Mouse (Mus musculus) B cell, adult 67 days (primary cell): ENCODE measurements around the gene Olfr747. TPM values are rescaled to one million over a fixed set of nuclear protein-coding genes. Genes with fewer than 3 reads are reported as not detected.

Experiments used
- total RNA-seq, 2 experiments: library from RNA; stranded (reverse); gene quantifications; 4 replicates each; pipeline ENCODE4 v1.2.4; 2023

Gene Olfr747
- total RNA-seq: not detected

DNA sequence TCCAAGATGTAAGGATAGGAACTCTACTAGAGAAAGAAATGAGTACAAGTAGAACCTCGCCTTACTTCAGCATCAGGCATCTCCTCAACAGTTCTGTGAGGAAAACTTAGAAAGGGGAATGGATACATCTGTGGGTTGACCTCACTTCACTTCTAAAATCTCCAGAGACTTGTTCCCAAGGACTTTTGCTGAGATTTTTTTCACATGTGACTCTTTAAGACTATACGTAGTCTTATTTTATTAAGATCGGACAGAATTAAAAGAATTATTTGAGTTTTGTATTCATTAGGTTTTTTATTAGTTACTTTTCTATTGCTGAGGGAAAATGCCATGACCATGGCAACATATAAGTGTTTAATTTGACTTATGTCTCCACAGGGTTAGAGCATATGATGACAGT, at the start of gene Olfr747:
Gene Olfr747, minus strand, starts transcription at position 101 of the 400 bp plus-strand sequence.

DNA sequence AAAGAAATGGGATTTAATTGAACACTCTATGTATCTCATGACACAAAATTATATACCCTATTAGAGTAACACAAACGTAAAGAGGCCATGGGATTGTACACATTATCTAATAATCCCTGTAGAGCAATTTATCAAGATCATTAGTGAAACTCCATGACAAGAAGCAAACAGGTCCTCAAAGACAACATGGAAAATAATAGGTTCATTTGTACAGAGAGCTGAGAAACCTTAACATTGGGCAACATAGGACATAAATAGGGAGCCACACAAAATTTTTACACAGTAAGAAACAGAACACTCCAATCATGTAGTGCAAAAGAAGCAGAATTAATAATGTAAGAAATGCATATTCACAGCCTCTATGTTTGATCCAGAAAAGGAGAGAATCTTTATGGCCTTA, 14.1 kb upstream of the Olfr747 start, which contains the start of gene Olfr748:
Gene Olfr748, plus strand, starts transcription at position 301 of the 400 bp plus-strand sequence.

DNA sequence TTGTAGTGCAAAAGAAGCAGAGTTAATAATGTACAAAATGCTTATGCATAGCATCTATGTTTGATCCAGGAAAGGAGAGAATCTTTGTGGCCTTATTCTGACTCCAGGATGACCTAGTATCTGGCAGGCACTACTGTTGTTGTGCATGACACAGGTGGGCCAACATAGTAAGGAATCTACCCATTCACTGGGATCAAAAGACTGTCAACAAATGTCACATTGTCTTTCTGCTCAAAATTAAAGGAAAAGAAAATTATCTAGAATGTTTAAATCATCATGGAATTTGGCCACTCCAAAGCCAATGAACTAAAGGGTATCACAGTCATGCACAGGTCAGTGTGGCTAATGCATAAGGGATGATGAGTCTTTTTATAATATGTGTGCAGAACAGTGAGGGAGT, 46.2 kb downstream of the Olfr747 start, which contains the start of gene Olfr746:
Gene Olfr746, plus strand, starts transcription at position 301 of the 400 bp plus-strand sequence.

DNA sequence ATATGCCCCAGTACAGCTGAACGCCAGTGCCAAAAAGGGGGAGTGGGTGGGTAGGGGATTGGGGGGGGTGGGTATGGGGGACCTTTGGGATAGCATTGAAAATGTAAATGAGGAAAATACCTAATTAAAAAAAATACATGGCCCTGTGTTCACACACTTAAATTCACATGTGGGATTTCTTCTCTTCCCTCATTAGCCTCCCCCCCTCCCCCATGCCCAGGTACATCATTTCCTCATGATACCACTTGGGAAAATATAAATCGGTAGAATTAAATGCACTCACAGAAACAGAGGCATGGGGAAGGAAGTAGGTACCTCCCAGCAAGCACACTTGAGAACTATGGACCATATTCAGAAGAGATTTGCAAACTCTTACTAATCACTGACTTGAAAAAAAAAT, 53.9 kb downstream of the Olfr747 start, which contains the start of gene Olfr745:
Gene Olfr745, plus strand, starts transcription at position 301 of the 400 bp plus-strand sequence.

Other genes starting within 250 kb of the Olfr747 start
- not detected for gene Olfr740, start 247.7 kb downstream of the Olfr747 start, total RNA-seq
- gene Olfr741, start 220.5 kb downstream of the Olfr747 start, total RNA-seq: not detected
- not detected for gene Olfr742, start 189.6 kb downstream of the Olfr747 start, total RNA-seq
- gene Olfr743, start 171.4 kb downstream of the Olfr747 start, total RNA-seq: not detected
- gene Olfr744, start 78.3 kb downstream of the Olfr747 start, total RNA-seq: not detected
- not detected for gene Olfr745, start 53.8 kb downstream of the Olfr747 start, total RNA-seq
- not detected for gene Olfr746, start 46.1 kb downstream of the Olfr747 start, total RNA-seq
- gene Olfr748, start 14.2 kb upstream of the Olfr747 start, total RNA-seq: not detected
- gene Olfr749, start 51.9 kb upstream of the Olfr747 start, total RNA-seq: not detected
- gene Ttc5, start 92.3 kb upstream of the Olfr747 start, total RNA-seq: 10 to 100 TPM; 91.2 to 96.0 TPM
- gene Ccnb1ip1, start 114.5 kb upstream of the Olfr747 start, total RNA-seq: not detected
- 10 to 100 TPM; 51.5 to 70.1 TPM for gene Parp2, start 114.6 kb upstream of the Olfr747 start, total RNA-seq
- 10 to 100 TPM; 51.1 to 62.5 TPM for gene Tep1, start 177.4 kb upstream of the Olfr747 start, total RNA-seq
- not detected for gene Klhl33, start 204.3 kb upstream of the Olfr747 start, total RNA-seq
- 10 to 100 TPM; 49.9 to 57.8 TPM for gene Osgep, start 231.7 kb upstream of the Olfr747 start, total RNA-seq
- 10 to 100 TPM; 45.1 to 50.3 TPM for gene Apex1, start 231.8 kb upstream of the Olfr747 start, total RNA-seq
- 100 to 1,000 TPM; 183 to 202 TPM for gene Pip4p1, start 237.7 kb upstream of the Olfr747 start, total RNA-seq
- gene Pnp, start 237.9 kb upstream of the Olfr747 start, total RNA-seq: 10 to 100 TPM; 29.7 to 39.1 TPM